Mouse (Mus musculus): ENCODE results near the gene Cep104.

The Cep104 gene

GRCm38 (mm10) chr4:153993505-153993904 is 18.5 kb downstream of the Cep104 start:
- DNase-seq (ENCODE audit: low spot score in 2 of 2), result no peak

- DNase-seq (ENCODE audit: low spot score in 2 of 2), result no peak
Measured at GRCm38 (mm10) chr4:154005488-154005887, 30.5 kb downstream of the Cep104 start.

GRCm38 (mm10) chr4:154006264-154006663 is 31.3 kb downstream of the Cep104 start:
- DNase-seq (ENCODE audit: low spot score in 2 of 2), result no peak

- DNase-seq (ENCODE audit: low spot score in 2 of 2), result no peak
Measured at GRCm38 (mm10) chr4:154007759-154008158, 32.8 kb downstream of the Cep104 start.

- DNase-seq (ENCODE audit: low spot score in 2 of 2), result no peak
Measured at GRCm38 (mm10) chr4:154010907-154011645, 36.1 kb downstream of the Cep104 start.

GRCm38 (mm10) chr4:154011646-154012089 is 36.7 kb downstream of the Cep104 start, which contains the start of gene Lrrc47:
Gene Lrrc47, plus strand, starts transcription at chr4:154011731.
- peak; percentile 61 to 77 for DNase-seq (ENCODE audit: low spot score in 2 of 2)

GRCm38 (mm10) chr4:154012132-154012882 is 37.3 kb downstream of the Cep104 start:
- DNase-seq (ENCODE audit: low spot score in 2 of 2), result no peak

GRCm38 (mm10) chr4:154015476-154015875 is 40.5 kb downstream of the Cep104 start:
- DNase-seq (ENCODE audit: low spot score in 2 of 2), result no peak

- no peak for DNase-seq (ENCODE audit: low spot score in 2 of 2)
Measured at GRCm38 (mm10) chr4:154019571-154019970, 44.6 kb downstream of the Cep104 start.

- no peak for DNase-seq (ENCODE audit: low spot score in 2 of 2)
Measured at GRCm38 (mm10) chr4:154021432-154021831, 46.4 kb downstream of the Cep104 start.

- no peak for DNase-seq (ENCODE audit: low spot score in 2 of 2)
Measured at GRCm38 (mm10) chr4:154022407-154022806, 47.4 kb downstream of the Cep104 start.

- DNase-seq (ENCODE audit: low spot score in 2 of 2), result no peak
Measured at GRCm38 (mm10) chr4:154022844-154023243, 47.9 kb downstream of the Cep104 start.

- no peak for DNase-seq (ENCODE audit: low spot score in 2 of 2)
Measured at GRCm38 (mm10) chr4:154023754-154024601, 49.0 kb downstream of the Cep104 start.

- no peak for DNase-seq (ENCODE audit: low spot score in 2 of 2)
Measured at GRCm38 (mm10) chr4:154024729-154025521, 49.9 kb downstream of the Cep104 start.

GRCm38 (mm10) chr4:154025641-154026440 is 50.8 kb downstream of the Cep104 start, which contains the start of gene Smim1:
Gene Smim1, minus strand, starts transcription at chr4:154026230.
- DNase-seq (ENCODE audit: low spot score in 2 of 2), result peak; percentile 50 to 66

- DNase-seq (ENCODE audit: low spot score in 2 of 2), result no peak
Measured at GRCm38 (mm10) chr4:154026441-154026761, 51.4 kb downstream of the Cep104 start.

GRCm38 (mm10) chr4:154028066-154028465 is 53.1 kb downstream of the Cep104 start:
- no peak for DNase-seq (ENCODE audit: low spot score in 2 of 2)

GRCm38 (mm10) chr4:154028646-154029045 is 53.7 kb downstream of the Cep104 start:
- no peak for DNase-seq (ENCODE audit: low spot score in 2 of 2)

- DNase-seq (ENCODE audit: low spot score in 2 of 2), result no peak
Measured at GRCm38 (mm10) chr4:154037123-154037522, 62.1 kb downstream of the Cep104 start.

- no peak for DNase-seq (ENCODE audit: low spot score in 2 of 2)
Measured at GRCm38 (mm10) chr4:154042577-154042976, 67.6 kb downstream of the Cep104 start, which contains the start of gene Ccdc27. Gene Ccdc27, minus strand, starts transcription at chr4:154042677.
